Mouse (Mus musculus) heart, embryonic 10.5 days (tissue): ENCODE measurements around the gene 4930578G10Rik. TPM values are rescaled to one million over a fixed set of nuclear protein-coding genes. Genes with fewer than 3 reads are reported as not detected.
"Not testable (repeated sequence)": the region's sequence is repeated elsewhere in the genome, so short reads cannot be mapped to it uniquely, and the experiment has no call there.

Source experiments
- DNase-seq: peaks from one replicate; pipeline ENCODE4 v3.0.0-alpha.2; 2017; ENCODE audit warnings: low spot score
- H3K27ac ChIP-seq: fragments of 300-500 bp; sonication (generic); 2 replicates; pipeline ENCODE4 v1.5.1; 2016; ENCODE audit warnings: mild to moderate bottlenecking
- H3K27me3 ChIP-seq: fragments of 300-500 bp; sonication (generic); 2 replicates; pipeline ENCODE4 v1.6.1; 2016; ENCODE audit warnings: mild to moderate bottlenecking; ENCODE audit not compliant: poor library complexity, insufficient read depth, severe bottlenecking
- H3K36me3 ChIP-seq: fragments of 300-500 bp; sonication (generic); 2 replicates; pipeline ENCODE4 v1.6.1; 2016; ENCODE audit warnings: mild to moderate bottlenecking, moderate library complexity
- H3K4me1 ChIP-seq: fragments of 300-500 bp; sonication (generic); 2 replicates; pipeline ENCODE4 v1.6.1; 2016; ENCODE audit warnings: mild to moderate bottlenecking
- H3K4me3 ChIP-seq: fragments of 300-500 bp; sonication (generic); 2 replicates; pipeline ENCODE4 v1.5.1; 2016; ENCODE audit warnings: mild to moderate bottlenecking, moderate library complexity
- H3K9me3 ChIP-seq: fragments of 300-500 bp; sonication (generic); 2 replicates; pipeline ENCODE4 v1.6.1; 2016; ENCODE audit warnings: mild to moderate bottlenecking, moderate library complexity
- WGBS: fragments of 180-500 bp; shearing (Covaris S2); methylation state at CpG from one replicate; pipeline ENCODE4 v1.1.7; 2016; 5-methylcytosine and 5-hydroxymethylcytosine counted together
- polyA plus RNA-seq: library from polyadenylated mRNA; unstranded; fragments of >200 nt; fragmentation: Nextera tagmentation; extraction: Ambion mirVana; gene quantifications from 2 replicates; pipeline ENCODE4 v1.2.1, GENCODE M21; 2016

The 4930578G10Rik gene
- not detected in 2 replicates for polyA plus RNA-seq

DNA sequence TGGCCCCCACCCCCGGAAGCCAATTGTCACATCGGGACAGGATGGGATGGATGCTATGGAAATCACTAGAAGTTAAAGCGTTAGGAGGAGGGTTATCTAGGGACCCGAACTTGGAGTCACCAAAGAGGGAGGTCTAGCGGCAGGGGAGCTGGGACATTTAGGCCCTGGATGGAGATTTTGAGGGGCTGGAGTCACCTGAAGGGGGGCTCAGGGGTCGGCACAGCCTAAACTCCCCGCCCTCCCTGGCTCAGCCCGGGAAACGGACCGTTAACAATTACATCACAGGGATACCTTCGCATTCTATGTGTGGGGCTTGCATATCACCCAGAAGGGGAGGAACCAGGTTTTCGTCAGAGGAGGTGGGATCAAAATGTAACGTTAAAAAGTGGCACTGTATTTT lies at the start of gene 4930578G10Rik:
TSS of gene 4930578G10Rik (plus strand) at position 301 of the 400 bp plus-strand sequence.
- not testable (repeated sequence) for H3K36me3 ChIP-seq

DNA sequence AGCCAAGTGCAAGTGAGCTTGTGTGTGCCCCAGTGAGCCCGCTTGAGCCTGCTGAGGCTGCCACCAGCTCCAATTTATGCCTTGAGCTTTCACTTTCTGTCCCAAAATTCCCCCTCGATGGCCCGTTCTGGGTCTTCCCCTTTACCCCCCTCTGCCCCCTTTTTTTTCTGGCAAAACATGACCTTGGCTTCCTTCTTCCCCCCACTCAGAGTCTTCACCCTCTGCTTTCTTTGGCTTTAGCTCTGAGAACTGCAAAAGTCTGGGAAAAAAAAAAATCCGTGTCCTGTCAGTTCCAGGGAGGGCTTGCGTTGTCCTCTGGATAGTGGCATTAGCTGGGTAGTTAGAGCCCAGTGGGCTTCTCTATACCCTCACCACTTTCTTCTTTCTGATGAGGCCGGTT lies 21.1 kb downstream of the 4930578G10Rik start, which contains the start of gene Ccl19:
TSS of gene Ccl19 (minus strand) at position 101 of the 400 bp plus-strand sequence.
- H3K4me1 ChIP-seq, DNase-seq, H3K9me3 ChIP-seq, H3K27me3 ChIP-seq, H3K27ac ChIP-seq, H3K36me3 ChIP-seq, H3K4me3 ChIP-seq: not testable (repeated sequence)
- WGBS = no CpG with 5 or more reads among the region's 6 CpGs

More for the DNA sequence above, at the start of gene 4930578G10Rik:
- not testable (repeated sequence) for H3K27me3 ChIP-seq, DNase-seq, H3K4me3 ChIP-seq, H3K9me3 ChIP-seq, H3K27ac ChIP-seq, H3K4me1 ChIP-seq
- no CpG with 5 or more reads among the region's 13 CpGs for WGBS

DNA sequence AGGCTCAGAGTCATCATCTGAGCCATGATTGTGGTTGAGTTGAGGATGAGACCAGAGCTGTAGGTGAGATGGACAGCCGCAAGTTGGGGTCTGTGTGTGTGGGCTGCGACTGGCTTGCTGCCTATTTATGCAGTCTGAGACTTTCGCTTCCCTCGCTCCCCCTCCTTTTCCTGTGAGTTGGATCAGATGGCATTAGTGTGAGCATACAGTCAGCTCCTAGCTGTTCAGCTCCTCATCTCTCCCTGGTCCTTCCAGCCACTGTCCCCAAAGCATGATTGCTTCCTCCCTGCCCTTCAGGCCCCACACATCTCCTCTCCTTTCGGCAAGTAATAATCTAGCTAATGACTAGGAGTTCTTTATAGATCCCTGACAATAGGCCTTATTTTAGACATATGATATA lies 38.5 kb downstream of the 4930578G10Rik start, which contains the start of gene Ccl21a:
TSS of gene Ccl21a (minus strand) at position 101 of the 400 bp plus-strand sequence.
- WGBS = no CpG with 5 or more reads among the region's 5 CpGs
- not testable (repeated sequence) for H3K4me1 ChIP-seq

DNA sequence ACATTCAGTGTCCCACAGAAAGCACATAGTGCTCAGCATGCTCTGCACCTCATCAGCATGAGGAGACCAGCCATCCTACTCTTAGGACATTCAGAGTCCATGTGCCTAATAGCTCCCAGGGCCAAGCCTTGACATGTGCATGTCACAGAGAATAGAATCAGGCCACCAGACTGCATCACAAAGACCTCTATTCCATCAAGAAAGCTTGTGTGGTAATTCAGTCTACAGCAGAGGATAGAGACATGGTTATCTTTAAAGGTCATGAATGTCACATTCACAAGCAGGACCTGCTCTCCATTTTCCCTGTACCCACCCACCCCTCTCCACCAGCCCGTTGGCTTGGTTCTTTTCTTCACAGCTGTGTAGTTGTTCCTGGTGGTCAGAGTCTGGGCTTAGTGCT lies 118.4 kb downstream of the 4930578G10Rik start, which contains the start of gene Fam205a1:
TSS of gene Fam205a1 (minus strand) at position 101 of the 400 bp plus-strand sequence.
- not testable (repeated sequence) for H3K27ac ChIP-seq, H3K4me1 ChIP-seq, DNase-seq, H3K4me3 ChIP-seq, H3K9me3 ChIP-seq, H3K36me3 ChIP-seq, H3K27me3 ChIP-seq
- WGBS = 75% methylated on average over 1 of the region's 1 CpGs

More for the DNA sequence above, 38.5 kb downstream of the 4930578G10Rik start, which contains the start of gene Ccl21a:
- not testable (repeated sequence) for H3K4me3 ChIP-seq, H3K27ac ChIP-seq, H3K36me3 ChIP-seq, H3K27me3 ChIP-seq, DNase-seq, H3K9me3 ChIP-seq

DNA sequence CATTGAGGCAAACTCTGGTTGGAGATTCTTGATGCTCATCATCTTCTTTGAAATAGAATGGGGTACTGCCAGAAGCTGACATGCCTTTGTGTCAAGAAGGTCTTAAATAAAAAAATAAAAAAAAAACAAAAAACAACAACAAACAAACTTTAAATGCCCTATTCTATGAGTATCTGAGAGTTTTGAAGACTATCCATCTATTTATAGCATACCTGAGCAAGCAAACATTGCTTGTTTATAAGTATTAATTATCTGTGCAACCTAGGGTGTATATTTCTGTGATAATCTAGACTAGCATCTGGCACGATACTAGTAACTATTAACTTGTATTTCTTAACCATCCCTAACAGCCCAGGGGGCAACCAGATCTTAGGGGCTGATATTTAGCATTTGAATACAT lies 121.3 kb downstream of the 4930578G10Rik start, which contains the start of gene Gm12394:
TSS of gene Gm12394 (minus strand) at position 101 of the 400 bp plus-strand sequence.
- not testable (repeated sequence) for H3K36me3 ChIP-seq, H3K4me1 ChIP-seq, H3K27ac ChIP-seq, H3K9me3 ChIP-seq, H3K27me3 ChIP-seq, H3K4me3 ChIP-seq, DNase-seq
- WGBS = 75% methylated on average over 1 of the region's 1 CpGs

DNA sequence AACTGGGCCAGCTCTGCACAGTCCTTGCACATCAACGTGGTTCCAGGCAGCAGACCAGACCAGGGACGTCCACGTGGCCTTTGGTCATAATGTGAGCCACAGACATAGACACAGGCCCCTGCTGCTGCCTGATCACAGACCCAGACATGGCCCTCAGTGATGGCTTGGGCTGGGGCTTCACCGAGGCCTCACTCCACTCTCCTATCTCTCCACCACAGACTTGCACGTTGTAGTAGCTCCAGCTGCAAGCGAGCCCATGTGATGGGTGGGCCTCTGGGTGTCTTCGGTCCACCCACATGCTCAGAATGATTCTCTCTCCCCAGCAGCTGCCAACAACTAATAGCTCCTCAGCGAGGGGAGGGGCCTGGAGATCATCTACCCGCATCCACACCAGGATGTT lies 125.1 kb downstream of the 4930578G10Rik start:
- WGBS = 76% methylated on average over 9 of the region's 9 CpGs
- not testable (repeated sequence) for H3K4me1 ChIP-seq, H3K36me3 ChIP-seq, H3K27me3 ChIP-seq, H3K9me3 ChIP-seq, H3K4me3 ChIP-seq
- H3K27ac ChIP-seq = peak overlapping the region; percentile 10; the same call in 1 of the 2 replicates
- DNase-seq = peak; percentile 95

DNA sequence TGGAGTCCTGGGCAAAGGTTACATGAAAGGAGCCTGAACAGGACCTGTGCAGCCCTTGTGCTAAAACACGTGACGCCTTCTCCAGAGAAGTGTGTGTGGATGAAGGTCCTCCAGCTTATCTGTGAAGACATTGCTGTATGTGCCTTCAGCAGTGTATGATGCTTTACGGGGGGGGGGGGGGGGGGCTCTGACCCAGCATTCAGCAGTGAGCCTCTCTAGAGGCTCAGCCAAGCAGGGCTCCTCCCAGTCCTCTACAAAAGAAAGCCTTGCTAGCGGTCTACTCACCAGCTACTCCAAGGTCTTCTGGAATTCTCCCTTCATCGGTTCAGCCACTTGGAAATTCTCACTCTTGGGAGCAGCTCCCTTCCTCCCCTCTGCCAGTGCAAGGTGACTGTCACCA lies 128.1 kb downstream of the 4930578G10Rik start:
- 68% methylated on average over 4 of the region's 5 CpGs for WGBS
- not testable (repeated sequence) for H3K27ac ChIP-seq, H3K36me3 ChIP-seq, H3K9me3 ChIP-seq, H3K4me1 ChIP-seq, H3K27me3 ChIP-seq, H3K4me3 ChIP-seq
- peak; percentile 80 for DNase-seq

DNA sequence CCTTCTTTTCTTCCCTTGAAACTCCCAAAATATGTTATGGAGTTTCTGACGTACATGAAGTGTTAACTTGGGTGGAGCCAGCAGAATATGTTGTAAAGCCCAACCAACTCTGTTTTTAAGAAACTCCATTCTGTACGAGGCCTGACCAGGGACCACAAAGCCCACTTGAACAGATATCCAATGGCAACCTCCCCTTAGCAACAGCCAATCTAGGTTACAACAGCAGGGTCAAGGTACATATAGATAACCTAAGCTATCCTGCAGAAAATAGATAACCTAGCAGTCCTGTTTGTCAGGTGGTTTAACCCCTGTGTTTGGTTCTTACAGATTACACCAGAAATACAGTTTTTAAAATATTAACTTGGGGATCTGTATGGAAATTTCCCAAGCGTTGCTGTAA lies 132.0 kb downstream of the 4930578G10Rik start:
- Histone ChIP-seq H3K27ac (peak overlapping the region; percentile 62), H3K27me3 (peaks cover 18% of the 10 kb centered on the region; the same call in 1 of the 2 replicates), H3K36me3 (no peaks in the 10 kb centered on the region), H3K4me3 (no peak overlapping the region), H3K4me1 (0 out of 2 replicates have a peak, but pooled peaks cover 3% of the 10 kb centered on the region), H3K9me3 (no peaks in the 10 kb centered on the region)
- WGBS = 55% methylated on average over 3 of the region's 3 CpGs
- DNase-seq = peak; percentile 79

DNA sequence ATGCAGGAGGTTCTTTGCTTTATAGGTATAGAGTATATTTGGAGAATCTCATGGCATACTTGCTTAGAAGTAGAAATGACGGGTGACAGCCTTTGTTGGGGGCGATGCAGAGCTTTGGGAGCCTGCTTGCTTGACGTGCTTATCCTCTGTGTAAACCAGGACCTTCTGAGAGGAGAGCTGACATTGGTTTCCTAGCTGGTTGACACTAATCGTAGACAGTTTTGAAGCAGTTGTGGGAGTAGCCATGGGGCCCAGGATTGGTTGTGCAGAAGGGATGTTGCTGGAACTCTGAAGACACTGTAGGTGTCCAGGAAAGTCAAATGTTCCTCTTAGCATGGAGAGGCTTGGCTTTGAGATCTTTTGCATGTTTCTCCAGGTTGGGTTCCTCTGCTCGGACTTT lies 132.8 kb downstream of the 4930578G10Rik start:
- DNase-seq = no peak
- H3K4me1 ChIP-seq = 0 out of 2 replicates have a peak, but pooled peaks cover 3% of the 10 kb centered on the region
- H3K4me3 ChIP-seq = no peak overlapping the region
- WGBS = 79% methylated on average over 5 of the region's 5 CpGs
- H3K27ac ChIP-seq = peak overlapping the region; percentile 62; the same call in 1 of the 2 replicates
- no peaks in the 10 kb centered on the region for H3K9me3 ChIP-seq
- H3K27me3 ChIP-seq = peaks cover 18% of the 10 kb centered on the region; the same call in 1 of the 2 replicates
- H3K36me3 ChIP-seq = no peaks in the 10 kb centered on the region

DNA sequence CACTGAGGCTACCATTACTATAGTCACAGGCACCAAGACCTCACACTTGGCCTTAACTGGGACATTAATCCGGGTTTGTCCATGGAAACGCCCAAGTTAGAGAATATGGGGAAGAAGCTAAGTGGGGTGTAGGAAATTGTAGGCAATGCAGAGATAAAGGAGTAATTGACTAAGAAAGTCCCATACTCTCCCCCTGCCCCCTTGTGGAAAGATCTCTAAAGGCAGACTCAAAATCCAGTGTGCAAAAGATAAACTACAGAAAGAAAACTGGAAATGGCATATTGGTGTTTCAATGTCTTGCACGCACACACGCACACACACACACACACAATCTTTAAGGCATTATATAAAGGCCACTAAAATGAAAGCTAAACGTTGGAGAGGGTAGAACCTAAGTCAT lies 135.4 kb downstream of the 4930578G10Rik start:
- Histone ChIP-seq H3K27me3 (peaks cover 24% of the 10 kb centered on the region; the same call in 1 of the 2 replicates), H3K36me3 (no peaks in the 10 kb centered on the region), H3K4me1 (0 out of 2 replicates have a peak, but pooled peaks cover 3% of the 10 kb centered on the region), H3K9me3 (no peaks in the 10 kb centered on the region), H3K27ac (no peak overlapping the region), H3K4me3 (no peak overlapping the region)
- DNase-seq = no peak
- 73% methylated on average over 5 of the region's 5 CpGs for WGBS

DNA sequence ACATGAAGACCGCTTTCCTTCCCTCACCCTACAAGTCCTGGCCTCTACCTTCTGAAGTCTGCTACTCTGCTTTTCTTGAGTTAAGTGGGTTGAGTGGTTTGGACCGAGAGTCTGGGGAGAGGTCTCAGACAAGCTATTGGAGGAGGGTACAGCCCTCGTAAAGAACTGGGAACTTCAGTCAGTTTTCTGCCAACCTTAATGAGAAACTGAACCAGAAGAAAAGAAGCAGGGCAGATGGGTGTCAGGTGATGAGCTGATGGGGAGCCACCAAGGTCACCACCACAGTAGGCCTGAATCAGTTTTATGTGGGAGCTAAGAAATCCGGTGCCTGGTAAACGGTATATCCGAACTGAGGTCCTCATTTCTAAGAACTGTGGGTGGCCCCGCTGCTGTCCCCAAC lies 136.8 kb downstream of the 4930578G10Rik start:
- no peak overlapping the region for H3K4me3 ChIP-seq
- no peaks in the 10 kb centered on the region for H3K4me1 ChIP-seq
- H3K36me3 ChIP-seq = no peaks in the 10 kb centered on the region
- H3K9me3 ChIP-seq = no peaks in the 10 kb centered on the region
- peak; percentile 55 for DNase-seq
- no peak overlapping the region for H3K27ac ChIP-seq
- peaks cover 20% of the 10 kb centered on the region; the same call in 1 of the 2 replicates for H3K27me3 ChIP-seq
- 90% methylated on average over 7 of the region's 7 CpGs for WGBS

DNA sequence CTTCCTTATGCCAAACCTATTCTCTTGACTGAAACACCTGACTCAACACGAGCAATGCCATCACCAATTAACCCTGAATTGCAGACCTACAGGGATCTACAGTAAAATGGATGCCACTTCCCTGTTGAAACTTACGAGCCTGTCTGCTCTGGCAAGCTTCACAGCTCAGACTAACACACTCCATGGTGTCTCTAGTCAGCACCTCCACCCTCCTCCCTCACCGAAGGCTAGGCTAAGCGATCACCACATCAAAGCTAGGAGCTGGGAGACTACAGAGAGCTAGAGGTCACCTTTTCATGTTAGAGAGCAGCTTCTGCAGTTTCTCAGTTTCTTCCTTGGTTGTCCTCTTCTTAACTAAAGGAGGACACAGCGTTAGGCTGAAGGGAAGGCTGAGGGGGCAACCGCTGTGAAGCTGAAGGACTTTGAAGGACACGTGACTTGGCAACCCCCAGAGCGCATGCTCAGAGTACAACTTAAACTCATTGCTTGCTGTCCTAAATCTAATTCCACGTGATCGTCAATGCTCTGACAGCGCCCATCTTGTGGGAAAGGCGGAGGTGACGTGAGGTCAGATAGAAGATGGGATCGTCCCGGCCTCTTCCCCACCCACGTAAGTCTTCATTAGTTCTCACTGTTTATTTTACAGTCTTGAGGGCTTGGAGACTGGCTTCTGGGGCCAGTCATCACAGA lies 137.5 kb downstream of the 4930578G10Rik start:
- H3K27ac ChIP-seq = no peak overlapping the region
- WGBS = 73% methylated on average over 16 of the region's 16 CpGs
- peaks cover 20% of the 10 kb centered on the region; the same call in 1 of the 2 replicates for H3K27me3 ChIP-seq
- H3K36me3 ChIP-seq = no peaks in the 10 kb centered on the region
- no peaks in the 10 kb centered on the region for H3K9me3 ChIP-seq
- no peaks in the 10 kb centered on the region for H3K4me1 ChIP-seq
- H3K4me3 ChIP-seq = no peak overlapping the region
- DNase-seq = peak; percentile 72

DNA sequence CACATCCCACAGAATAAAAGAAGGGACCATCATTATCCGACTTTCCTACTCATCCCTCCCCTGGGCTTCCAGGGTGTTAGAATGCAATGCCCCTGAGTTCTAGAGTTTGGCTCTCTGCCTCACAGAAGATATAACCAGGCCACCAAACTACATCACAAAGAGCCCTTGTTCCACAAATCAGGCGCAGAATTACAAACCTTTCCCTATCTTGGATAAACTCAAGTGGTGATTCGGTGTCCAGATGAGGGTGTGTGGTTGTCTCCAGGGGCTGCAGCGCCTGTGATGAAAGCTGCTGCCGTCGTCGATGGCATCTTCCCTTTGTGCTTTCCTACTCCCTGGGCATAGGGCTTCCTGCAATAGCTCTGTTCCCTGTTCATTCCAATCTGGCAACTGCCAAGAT lies 138.8 kb downstream of the 4930578G10Rik start, which contains the start of gene Fam205c:
TSS of gene Fam205c (minus strand) at position 101 of the 400 bp plus-strand sequence.
- WGBS = 71% methylated on average over 7 of the region's 7 CpGs
- no peaks in the 10 kb centered on the region for H3K4me1 ChIP-seq
- peak; percentile 46 for DNase-seq
- H3K27ac ChIP-seq = no peak within 1 kb of the TSS
- H3K27me3 ChIP-seq = peaks cover 20% of the 10 kb centered on the region; the same call in 1 of the 2 replicates
- H3K4me3 ChIP-seq = no peak within 1 kb of the TSS
- H3K9me3 ChIP-seq = no peaks in the 10 kb centered on the region
- H3K36me3 ChIP-seq = no peaks in the 10 kb centered on the region
